Mouse (Mus musculus): ENCODE measurements around the gene Zranb1.

- TF ChIP-seq POLR2A (IDR thresholded peaks at IDR 0.05; ENCODE audit: low read depth, low read length) = no peak
- 0 out of 2 replicates have a peak, but pooled peaks have one; percentile 19 for TF ChIP-seq CTCF (conservative IDR thresholded peaks at IDR 0.05; ENCODE audit: insufficient read depth, insufficient read length, low read depth, low read length)
These were observed 27.1 kb upstream of the Zranb1 start for GRCm38 (mm10) chr7:132903796-132904195.
